Comparison of ENCODE assay signal across 10 mouse cellular contexts in genomic region chr10:62016947-62017346, GRCm38 (mm10). TPM values are rescaled to one million over a fixed set of nuclear protein-coding genes. Genes with fewer than 3 reads are reported as not detected.
A peak's percentile ranks its signal among the peaks of the same experiment; 100 is the strongest.
DNase-seq lines count a peak whose midpoint lies in the region; ATAC-seq and TF ChIP-seq lines count a peak whose summit lies in the region.
"Had no signal": no experiment of that assay in that cellular context is flagged by ENCODE, and none has a peak within 500 bp of the region (broad histone marks: within the 10 kb centered on the region; RNA-seq: fewer than 3 reads in every experiment).

No protein-coding gene starts in this region.

- 0 out of 2 replicates have a peak, but pooled peaks have one; percentile 44 for ATAC-seq in heart, embryonic 15.5 days (replicated peaks; ENCODE audit: insufficient number of reproducible peaks, insufficient read depth, low FRiP score, low read depth)
- ATAC-seq in hindbrain, embryonic 14.5 days (ENCODE audit: low FRiP score): peak; percentile 75
- no peak for ATAC-seq in midbrain, embryonic 11.5 days (ENCODE audit: low FRiP score)

- DNase-seq in heart, adult 2 months: no peak
- DNase-seq in brain, embryonic 14.5 days (ENCODE audit: low read depth): peak; percentile 57
- peak; percentile 33 for DNase-seq in hindbrain, embryonic 14.5 days (ENCODE audit: low spot score)
- peak; percentile 81 for DNase-seq in midbrain, embryonic 11.5 days (ENCODE audit: low spot score, missing footprints)
- DNase-seq in thymus, postnatal 25 days: no peak
- no peak for DNase-seq in thymus, postnatal 36 days
- DNase-seq in gastrocnemius, postnatal 25 days: no peak

- intact Hi-C loops in heart, adult 2 months (cut with DNase I): no loop called here

- no peak overlapping the region for H3K27ac ChIP-seq in heart, embryonic 15.5 days
- no peak overlapping the region for H3K27ac ChIP-seq in heart, adult 2 months
- no peak overlapping the region for H3K27ac ChIP-seq in hindbrain, embryonic 14.5 days
- H3K27ac ChIP-seq in midbrain, embryonic 11.5 days (ENCODE audit: low read depth, low read length): no peak overlapping the region

- H3K79me2 ChIP-seq in heart, adult 2 months (replicated peaks; ENCODE audit: control insufficient read depth, insufficient read depth, low read length): no peaks in the 10 kb centered on the region

- no peak overlapping the region for H3K9ac ChIP-seq in heart, embryonic 15.5 days
- no peak overlapping the region for H3K9ac ChIP-seq in heart, adult 2 months (ENCODE audit: low read depth, low read length)
- no peak overlapping the region for H3K9ac ChIP-seq in hindbrain, embryonic 14.5 days
- H3K9ac ChIP-seq in midbrain, embryonic 11.5 days (ENCODE audit: low read length): 0 out of 2 replicates have a peak overlapping the region, but pooled peaks have one; percentile 20

- H3K4me3 ChIP-seq in heart, embryonic 15.5 days: no peak overlapping the region
- no peak overlapping the region for H3K4me3 ChIP-seq in heart, adult 2 months
- no peak overlapping the region for H3K4me3 ChIP-seq in hindbrain, embryonic 14.5 days (replicated peaks; ENCODE audit: low read length)
- H3K4me3 ChIP-seq in midbrain, embryonic 11.5 days (ENCODE audit: low read depth, low read length): no peak overlapping the region

- no peaks in the 10 kb centered on the region for H3K9me3 ChIP-seq in heart, embryonic 15.5 days (replicated peaks)
- no peaks in the 10 kb centered on the region for H3K9me3 ChIP-seq in hindbrain, embryonic 14.5 days (ENCODE audit: control insufficient read depth, low read length)
- no peaks in the 10 kb centered on the region for H3K9me3 ChIP-seq in midbrain, embryonic 11.5 days (ENCODE audit: control insufficient read depth, low read length)

- no peaks in the 10 kb centered on the region for H3K27me3 ChIP-seq in heart, embryonic 15.5 days
- H3K27me3 ChIP-seq in heart, adult 2 months (ENCODE audit: control insufficient read depth, insufficient read depth, low read length): no peaks in the 10 kb centered on the region
- no peaks in the 10 kb centered on the region for H3K27me3 ChIP-seq in hindbrain, embryonic 14.5 days (ENCODE audit: control insufficient read depth, insufficient read depth, low read length)
- H3K27me3 ChIP-seq in midbrain, embryonic 11.5 days (ENCODE audit: control insufficient read depth, insufficient read depth, low read length): no peaks in the 10 kb centered on the region

- no peaks in the 10 kb centered on the region for H3K36me3 ChIP-seq in heart, embryonic 15.5 days
- no peaks in the 10 kb centered on the region for H3K36me3 ChIP-seq in heart, adult 2 months (ENCODE audit: control insufficient read depth, insufficient read depth, low read length)
- H3K36me3 ChIP-seq in hindbrain, embryonic 14.5 days (replicated peaks; ENCODE audit: control insufficient read depth, insufficient read depth): no peaks in the 10 kb centered on the region
- no peaks in the 10 kb centered on the region for H3K36me3 ChIP-seq in midbrain, embryonic 11.5 days (ENCODE audit: control insufficient read depth, insufficient read depth, low read length)

- no peak for TF ChIP-seq POLR2A in heart, adult 2 months (IDR thresholded peaks at IDR 0.05; ENCODE audit: insufficient read depth, low read depth, low read length)
- TF ChIP-seq POLR2A in brain, embryonic 14.5 days (IDR thresholded peaks at IDR 0.05; ENCODE audit: borderline replicate concordance, extremely low read depth, insufficient read depth, insufficient read length, poor library complexity, severe bottlenecking): no peak

- TF ChIP-seq CTCF in heart, adult 2 months (IDR thresholded peaks at IDR 0.05): no peak
- no peak for TF ChIP-seq CTCF in brain, embryonic 14.5 days (IDR thresholded peaks at IDR 0.05; ENCODE audit: borderline replicate concordance, extremely low read depth, insufficient read depth, insufficient read length)

- H3K4me1 ChIP-seq in heart, embryonic 15.5 days (replicated peaks): no peaks in the 10 kb centered on the region
- H3K4me1 ChIP-seq in heart, adult 2 months (ENCODE audit: control insufficient read depth, insufficient read depth, low read length): no peaks in the 10 kb centered on the region
- no peaks in the 10 kb centered on the region for H3K4me1 ChIP-seq in hindbrain, embryonic 14.5 days (replicated peaks; ENCODE audit: control insufficient read depth, insufficient read depth, low read length)
- H3K4me1 ChIP-seq in midbrain, embryonic 11.5 days (ENCODE audit: control insufficient read depth, insufficient read depth, low read length): 0 out of 2 replicates have a peak, but pooled peaks cover 5% of the 10 kb centered on the region

- no peak for TF ChIP-seq EP300 in heart, adult 2 months (IDR thresholded peaks at IDR 0.05; ENCODE audit: insufficient read depth, low read depth, low read length)

- H3K4me2 ChIP-seq in heart, embryonic 15.5 days: no peak overlapping the region
- H3K4me2 ChIP-seq in hindbrain, embryonic 14.5 days (replicated peaks): no peak overlapping the region
- no peak overlapping the region for H3K4me2 ChIP-seq in midbrain, embryonic 11.5 days

- WGBS in heart, embryonic 15.5 days: 49% methylated on average over 6 of the region's 6 CpGs
- 63% methylated on average over 6 of the region's 6 CpGs for WGBS in heart, adult 2 months
- WGBS in hindbrain, embryonic 14.5 days: 25% methylated on average over 6 of the region's 6 CpGs
- 33% methylated on average over 6 of the region's 6 CpGs for WGBS in midbrain, embryonic 11.5 days

RNA-seq across cellular contexts. Expression of gene Col13a1, which starts 38.0 kb away (rescaled TPM):
- polyA plus RNA-seq in heart, embryonic 15.5 days (2015; fragmentation: Nextera tagmentation; extraction: Ambion mirVana): 6.2 and 8.7 TPM in 2 replicates
- under 1 TPM; 0.34 to 0.45 TPM for total RNA-seq in heart, adult 2 months (2021)
- polyA plus RNA-seq in heart, adult 2 months (2012; rRNA removed): 0.43 and 0.44 TPM in 2 replicates
- 2.1 and 3.2 TPM in 2 replicates for polyA plus RNA-seq in brain, embryonic 14.5 days (2012; rRNA removed)
- polyA plus RNA-seq in hindbrain, embryonic 14.5 days (2014; fragmentation: Nextera tagmentation; extraction: Ambion mirVana): 2.8 and 2.9 TPM in 2 replicates
- polyA plus RNA-seq in midbrain, embryonic 11.5 days (2014; fragmentation: Nextera tagmentation; extraction: Ambion mirVana): 2.1 and 2.7 TPM in 2 replicates
- total RNA-seq in gastrocnemius, postnatal 25 days (2021): 1 to 10 TPM; 1.0 to 1.4 TPM
- total RNA-seq: megakaryocyte progenitor cell, adult 5-6 weeks had no signal
- polyA plus RNA-seq: C2C12 had no signal

Comparison
In these comparisons a context has a peak if more than half of its experiments do, and no peak if none do; other contexts are left out.
1. DNase-seq: peak in brain, embryonic 14.5 days (single experiment), hindbrain, embryonic 14.5 days (single experiment) and midbrain, embryonic 11.5 days (single experiment); none in heart, adult 2 months (0 of 2), thymus, postnatal 25 days (single experiment), thymus, postnatal 36 days (0 of 2) and gastrocnemius, postnatal 25 days (single experiment).